Mouse (Mus musculus) stomach, embryonic 16.5 days (tissue): Measurements from ENCODE around the gene Gm17416. TPM values are rescaled to one million over a fixed set of nuclear protein-coding genes. Genes with fewer than 3 reads are reported as not detected.
A peak's percentile ranks its signal among the peaks of the same experiment; 100 is the strongest.

Source experiments
- ATAC-seq: fragments of 200-750 bp; cut with Nextera tagmentation; 2 replicates; pipeline ENCODE4 v1.8.0; 2017; ENCODE audit warnings: moderate number of reproducible peaks, moderate TSS enrichment; ENCODE audit not compliant: insufficient read depth, low FRiP score
- H3K27ac ChIP-seq: fragments of 300-500 bp; sonication (generic); 2 replicates; pipeline ENCODE4 v1.5.1; 2014; ENCODE audit warnings: low read length
- H3K27me3 ChIP-seq: fragments of 300-500 bp; sonication (generic); 2 replicates; pipeline ENCODE4 v1.6.1; 2014; ENCODE audit warnings: low read length, control low read depth, mixed read lengths; ENCODE audit not compliant: control insufficient read depth, insufficient read depth
- H3K36me3 ChIP-seq: fragments of 300-500 bp; sonication (generic); 2 replicates; pipeline ENCODE4 v1.6.1; 2014; ENCODE audit warnings: low read length; ENCODE audit not compliant: control insufficient read depth, insufficient read depth
- H3K4me1 ChIP-seq: fragments of 300-500 bp; sonication (generic); 2 replicates; pipeline ENCODE4 v1.6.1; 2014; ENCODE audit warnings: low read length, control low read depth, mixed read lengths; ENCODE audit not compliant: control insufficient read depth, insufficient read depth
- H3K4me2 ChIP-seq: fragments of 300-500 bp; sonication (generic); 2 replicates; pipeline ENCODE4 v1.6.1; 2014; ENCODE audit warnings: low read depth, low read length, mixed read lengths
- H3K4me3 ChIP-seq: fragments of 300-500 bp; sonication (generic); replicated peaks from 2 replicates; pipeline ENCODE4 v1.5.1; 2014; ENCODE audit warnings: mild to moderate bottlenecking, low read length
- H3K9ac ChIP-seq: fragments of 300-500 bp; sonication (generic); 2 replicates; pipeline ENCODE4 v1.6.1; 2014; ENCODE audit warnings: low read length
- H3K9me3 ChIP-seq: fragments of 300-500 bp; sonication (generic); replicated peaks from 2 replicates; pipeline ENCODE4 v1.6.1; 2016; ENCODE audit warnings: low read length, control low read depth; ENCODE audit not compliant: control insufficient read depth
- WGBS: fragments of 180-500 bp; shearing (Covaris S2); extraction: QIAGEN DNeasy Blood & Tissue Kit; methylation state at CpG from one replicate; pipeline ENCODE4 v1.1.7; 2014; 5-methylcytosine and 5-hydroxymethylcytosine counted together
- polyA plus RNA-seq: library from polyadenylated mRNA; unstranded; fragments of >200 nt; fragmentation: Nextera tagmentation; extraction: Ambion mirVana; gene quantifications from 2 replicates; pipeline ENCODE4 v1.2.1, GENCODE M21; 2015

Gene Gm17416
- polyA plus RNA-seq, 1 experiment from 2014 or later: not detected

DNA sequence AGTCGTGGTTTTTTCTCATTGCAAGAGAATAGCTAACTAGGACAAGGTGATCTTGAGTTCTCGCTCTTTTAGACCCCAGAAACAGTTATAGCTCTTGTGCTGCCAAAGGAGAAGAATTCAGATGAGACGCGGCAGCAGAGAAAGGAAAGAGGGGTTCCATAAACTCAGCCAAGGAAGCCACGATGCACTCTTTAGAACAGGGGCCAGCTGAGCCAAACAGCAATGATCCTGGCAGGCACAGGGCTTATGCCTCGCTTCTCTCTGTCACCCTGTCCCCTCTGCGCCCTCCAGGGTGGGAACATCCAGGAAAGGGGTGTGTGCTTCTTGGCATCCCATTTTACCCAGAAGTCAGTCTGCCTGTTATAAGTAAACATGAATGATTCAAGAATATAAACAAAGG is 30.2 kb downstream of the Gm17416 start, which contains the start of gene Defb45:
Gene Defb45 (minus strand): TSS at position 101 of the 400 bp plus-strand sequence.
- no peak for ATAC-seq

DNA sequence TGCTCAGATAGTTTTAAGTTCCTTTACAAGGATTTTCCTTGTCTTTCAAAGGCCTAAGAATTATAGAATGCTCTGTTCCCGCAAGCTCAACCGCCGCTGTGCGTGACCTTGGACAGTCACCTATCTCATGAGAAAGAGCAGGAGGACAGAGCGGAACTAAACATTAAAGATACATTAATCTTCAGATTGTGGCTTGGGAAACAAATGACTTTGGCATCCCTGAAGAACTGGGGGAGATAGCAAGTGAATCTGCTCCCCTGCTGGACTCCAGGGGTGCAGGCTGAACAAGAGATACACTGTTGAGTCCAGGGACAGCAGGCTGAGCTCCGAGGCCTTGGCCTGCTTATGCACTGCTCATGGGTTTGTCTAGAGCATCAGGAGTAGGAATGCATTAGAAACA is 30.9 kb downstream of the Gm17416 start:
- H3K4me2 ChIP-seq: no peak overlapping the region
- no peak overlapping the region for H3K9ac ChIP-seq
- H3K9me3 ChIP-seq: no peaks in the 10 kb centered on the region
- WGBS: 55% methylated on average over 6 of the region's 6 CpGs
- no peak overlapping the region for H3K27ac ChIP-seq
- H3K4me1 ChIP-seq: no peaks in the 10 kb centered on the region
- H3K4me3 ChIP-seq: no peak overlapping the region
- no peaks in the 10 kb centered on the region for H3K36me3 ChIP-seq
- H3K27me3 ChIP-seq: no peaks in the 10 kb centered on the region
- no peak for ATAC-seq

More for the DNA sequence above, 30.2 kb downstream of the Gm17416 start, which contains the start of gene Defb45:
- Histone ChIP-seq H3K27me3 (no peaks in the 10 kb centered on the region), H3K9me3 (no peaks in the 10 kb centered on the region), H3K4me2 (no peak within 1 kb of the TSS), H3K9ac (no peak within 1 kb of the TSS), H3K27ac (no peak within 1 kb of the TSS), H3K36me3 (no peaks in the 10 kb centered on the region), H3K4me1 (no peaks in the 10 kb centered on the region), H3K4me3 (no peak within 1 kb of the TSS)
- 53% methylated on average over 7 of the region's 7 CpGs for WGBS

DNA sequence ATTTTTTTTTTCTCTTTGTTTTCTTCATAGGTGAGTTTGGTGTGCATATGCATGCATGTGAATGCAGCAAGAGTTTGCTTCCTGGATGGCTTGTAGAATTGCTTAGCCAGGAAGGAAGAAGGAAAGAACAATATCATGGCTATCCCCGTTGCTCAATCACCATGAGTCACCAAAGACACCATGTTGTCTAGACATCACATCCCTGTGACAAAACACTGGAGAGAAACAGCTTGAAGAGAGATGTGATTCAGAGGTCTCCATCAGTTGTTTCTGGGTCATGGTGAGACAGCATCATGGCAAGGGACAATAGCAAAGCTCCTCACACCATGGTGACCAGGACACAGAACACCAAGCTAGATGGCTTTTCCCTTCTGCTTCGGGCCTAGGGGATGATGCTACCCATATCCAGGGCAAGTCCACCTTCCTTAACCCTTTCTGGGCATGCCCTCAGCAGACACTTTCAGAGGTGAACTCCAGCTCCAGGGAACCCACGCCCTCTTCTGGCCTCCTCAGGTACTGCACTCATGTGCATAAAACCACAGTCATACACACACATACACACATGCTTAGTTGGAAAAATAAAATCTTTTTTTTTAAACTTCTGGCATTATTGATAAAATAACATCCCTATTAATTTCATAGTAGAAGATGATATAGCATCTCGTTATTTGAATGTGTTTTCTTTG is 32.3 kb downstream of the Gm17416 start:
- H3K27me3 ChIP-seq: no peaks in the 10 kb centered on the region
- no peaks in the 10 kb centered on the region for H3K36me3 ChIP-seq
- 73% methylated on average over 4 of the region's 4 CpGs for WGBS
- H3K27ac ChIP-seq: no peak overlapping the region
- no peak overlapping the region for H3K4me2 ChIP-seq
- no peaks in the 10 kb centered on the region for H3K4me1 ChIP-seq
- no peak overlapping the region for H3K9ac ChIP-seq
- no peaks in the 10 kb centered on the region for H3K9me3 ChIP-seq
- no peak for ATAC-seq
- H3K4me3 ChIP-seq: no peak overlapping the region

DNA sequence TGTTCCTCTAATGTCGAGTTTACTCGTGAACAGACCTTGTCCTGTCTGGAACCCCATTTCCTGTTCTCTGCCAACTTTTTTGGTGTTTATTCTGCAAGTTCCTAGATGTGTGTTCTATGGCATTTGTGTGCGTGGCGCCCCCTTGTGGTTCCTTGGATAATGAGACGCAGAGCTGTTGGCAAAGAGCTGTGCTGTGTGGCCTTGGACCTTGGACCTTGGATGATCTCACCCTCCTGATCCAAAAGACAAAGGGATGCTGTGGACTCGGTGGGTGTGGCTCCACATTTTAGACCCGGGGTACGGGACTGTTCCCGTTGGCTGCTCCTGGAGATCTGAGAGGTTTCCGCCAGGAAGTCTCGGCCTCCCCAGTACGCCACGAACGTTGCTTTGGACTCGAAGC is 34.9 kb downstream of the Gm17416 start, which contains the start of gene Defb36:
Gene Defb36 (plus strand): TSS at position 271 of the 400 bp plus-strand sequence.
- no peak within 1 kb of the TSS for H3K9ac ChIP-seq
- H3K27ac ChIP-seq: no peak within 1 kb of the TSS
- no peaks in the 10 kb centered on the region for H3K36me3 ChIP-seq
- no peaks in the 10 kb centered on the region for H3K27me3 ChIP-seq
- no peak for ATAC-seq
- no peak within 1 kb of the TSS for H3K4me2 ChIP-seq
- no peak within 1 kb of the TSS for H3K4me3 ChIP-seq
- WGBS: 82% methylated on average over 15 of the region's 15 CpGs
- H3K4me1 ChIP-seq: no peaks in the 10 kb centered on the region
- no peaks in the 10 kb centered on the region for H3K9me3 ChIP-seq

DNA sequence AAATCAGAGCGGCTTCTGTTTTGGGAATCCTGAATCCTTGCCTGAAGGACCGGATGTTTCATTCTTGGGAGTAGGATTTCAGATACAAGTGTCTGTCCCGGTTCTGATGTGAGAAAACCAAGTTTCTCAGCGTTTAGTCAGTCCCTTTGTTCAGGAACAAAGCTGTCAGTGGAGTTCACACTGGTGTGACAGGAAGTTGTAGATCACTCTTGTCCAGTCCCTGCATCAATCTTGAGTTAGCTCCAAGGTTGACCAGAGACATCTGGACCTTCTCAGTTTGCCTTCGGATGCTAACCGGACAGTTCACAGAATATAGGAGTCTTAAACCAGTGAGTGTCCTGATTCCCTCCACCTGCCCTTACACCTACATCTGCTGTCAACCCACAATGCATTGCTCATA is 38.6 kb downstream of the Gm17416 start:
- WGBS: 35% methylated on average over 6 of the region's 6 CpGs
- H3K27ac ChIP-seq: no peak overlapping the region
- no peaks in the 10 kb centered on the region for H3K9me3 ChIP-seq
- H3K4me2 ChIP-seq: no peak overlapping the region
- no peak overlapping the region for H3K4me3 ChIP-seq
- ATAC-seq: no peak
- no peaks in the 10 kb centered on the region for H3K27me3 ChIP-seq
- H3K9ac ChIP-seq: no peak overlapping the region
- H3K4me1 ChIP-seq: no peaks in the 10 kb centered on the region
- no peaks in the 10 kb centered on the region for H3K36me3 ChIP-seq

DNA sequence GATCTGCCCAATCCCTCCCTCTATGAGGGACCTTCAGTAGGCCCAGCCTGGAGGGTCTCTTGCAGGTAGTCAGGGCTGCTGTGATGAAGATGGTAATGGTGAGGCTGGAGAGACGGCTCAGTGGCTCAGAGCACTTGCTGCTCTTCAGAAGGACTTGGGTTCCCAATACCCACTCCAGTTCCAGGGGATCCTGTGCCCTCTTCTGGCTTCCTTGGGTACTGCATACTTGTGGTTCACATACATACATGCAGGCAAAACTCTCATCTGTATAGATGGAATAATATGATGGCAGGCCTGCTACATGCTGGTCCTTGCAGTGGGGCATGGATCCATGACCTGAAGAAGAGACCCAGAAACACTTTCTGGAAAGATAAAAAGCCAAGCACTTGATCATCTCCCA is 39.6 kb downstream of the Gm17416 start:
- H3K36me3 ChIP-seq: no peaks in the 10 kb centered on the region
- H3K9ac ChIP-seq: no peak overlapping the region
- H3K27me3 ChIP-seq: no peaks in the 10 kb centered on the region
- H3K4me1 ChIP-seq: no peaks in the 10 kb centered on the region
- no peak overlapping the region for H3K4me3 ChIP-seq
- no peak overlapping the region for H3K27ac ChIP-seq
- ATAC-seq: no peak
- 94% methylated on average over 1 of the region's 1 CpGs for WGBS
- H3K9me3 ChIP-seq: no peaks in the 10 kb centered on the region
- no peak overlapping the region for H3K4me2 ChIP-seq

DNA sequence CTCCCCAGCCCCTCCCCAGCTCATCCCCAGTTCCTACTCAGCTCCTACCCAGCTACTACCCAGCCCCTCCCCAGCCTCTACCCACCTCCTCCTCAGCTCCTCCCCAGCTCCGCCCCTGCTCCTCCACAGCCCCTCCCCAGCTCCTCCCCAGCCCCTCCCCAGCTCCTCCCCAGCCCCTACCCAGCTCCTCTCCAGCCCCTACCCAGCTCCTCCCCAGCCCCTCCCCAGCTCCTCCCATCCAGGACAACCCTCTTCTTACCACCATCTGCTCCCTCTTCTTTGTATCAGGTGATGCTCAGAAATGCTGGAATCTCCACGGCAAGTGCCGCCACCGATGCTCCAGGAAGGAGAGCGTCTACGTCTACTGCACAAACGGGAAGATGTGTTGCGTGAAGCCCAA is 43.1 kb downstream of the Gm17416 start:
- Histone ChIP-seq H3K27me3 (no peaks in the 10 kb centered on the region), H3K4me3 (no peak overlapping the region)
- 36% methylated on average over 7 of the region's 8 CpGs for WGBS

DNA sequence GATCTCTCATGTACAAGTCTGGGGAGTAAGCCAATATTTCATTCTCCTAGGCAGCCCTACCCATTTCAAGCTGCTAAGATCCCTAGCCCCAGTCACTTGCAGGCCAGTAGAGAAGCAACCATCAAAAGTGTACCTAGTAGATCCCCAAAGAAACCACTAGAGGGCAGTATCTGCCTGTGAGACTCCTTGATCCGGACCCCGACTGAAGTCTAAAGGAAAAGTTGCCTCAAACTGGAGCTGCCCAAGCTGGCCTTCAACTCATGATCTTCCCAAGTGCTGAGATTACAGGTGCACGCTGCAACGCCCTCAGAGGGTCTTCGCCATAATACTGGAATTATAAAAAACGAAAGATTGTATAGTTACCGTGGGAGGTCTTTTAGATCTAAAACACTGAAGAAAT is 46.4 kb downstream of the Gm17416 start:
- Histone ChIP-seq H3K27ac (no peak overlapping the region), H3K9me3 (no peaks in the 10 kb centered on the region), H3K4me2 (no peak overlapping the region), H3K27me3 (no peaks in the 10 kb centered on the region), H3K36me3 (no peaks in the 10 kb centered on the region), H3K9ac (no peak overlapping the region), H3K4me3 (no peak overlapping the region), H3K4me1 (no peaks in the 10 kb centered on the region)
- ATAC-seq: peak; percentile 76; the same call in 1 of the 2 replicates
- WGBS: 9% methylated on average over 7 of the region's 7 CpGs

More for the DNA sequence above, 43.1 kb downstream of the Gm17416 start:
- no peaks in the 10 kb centered on the region for H3K36me3 ChIP-seq
- H3K9ac ChIP-seq: no peak overlapping the region
- ATAC-seq: no peak
- H3K4me2 ChIP-seq: no peak overlapping the region
- H3K27ac ChIP-seq: no peak overlapping the region
- no peaks in the 10 kb centered on the region for H3K4me1 ChIP-seq
- no peaks in the 10 kb centered on the region for H3K9me3 ChIP-seq

DNA sequence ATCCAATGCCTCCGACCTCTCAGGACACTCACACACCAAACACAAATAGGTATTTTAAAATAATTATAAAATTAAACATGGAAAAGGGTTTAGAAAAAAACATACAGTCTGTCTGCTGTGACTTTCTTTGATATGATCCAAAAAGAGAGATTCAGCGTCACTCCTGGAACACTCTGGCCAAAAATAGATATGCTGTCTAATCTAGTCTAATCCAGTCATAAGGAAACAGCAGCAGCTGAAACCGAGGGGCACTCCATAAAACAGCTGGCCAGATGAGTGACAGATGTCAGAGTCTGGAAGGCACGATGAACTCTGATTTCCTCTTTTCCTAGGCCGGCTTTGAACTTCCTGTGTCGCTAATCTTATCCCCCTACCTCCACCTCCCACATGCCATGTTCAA is 47.3 kb downstream of the Gm17416 start:
- Histone ChIP-seq H3K4me1 (no peaks in the 10 kb centered on the region), H3K27me3 (no peaks in the 10 kb centered on the region), H3K27ac (no peak overlapping the region), H3K9ac (no peak overlapping the region), H3K36me3 (no peaks in the 10 kb centered on the region), H3K4me2 (no peak overlapping the region), H3K9me3 (no peaks in the 10 kb centered on the region), H3K4me3 (no peak overlapping the region)
- WGBS: 72% methylated on average over 6 of the region's 6 CpGs
- ATAC-seq: no peak
